Mouse (Mus musculus): ENCODE measurements at regions not wholly inside any gene's neighbourhood (a gene's known extent, or its start where the extent isn't known, plus 50 kb on each side); places are given as distances from the start of the nearest gene placed in this dataset.

- no peak for TF ChIP-seq CTCF (IDR thresholded peaks at IDR 0.05; ENCODE audit: low read depth)
- no peak for TF ChIP-seq EP300 (optimal IDR thresholded peaks at IDR 0.05)
Measured at GRCm38 (mm10) chr6:73669401-73669800, 199.9 kb upstream of the 4931417E11Rik start.

Measured in stomach, postnatal 0 days (tissue).